In the genomic region with DNA sequence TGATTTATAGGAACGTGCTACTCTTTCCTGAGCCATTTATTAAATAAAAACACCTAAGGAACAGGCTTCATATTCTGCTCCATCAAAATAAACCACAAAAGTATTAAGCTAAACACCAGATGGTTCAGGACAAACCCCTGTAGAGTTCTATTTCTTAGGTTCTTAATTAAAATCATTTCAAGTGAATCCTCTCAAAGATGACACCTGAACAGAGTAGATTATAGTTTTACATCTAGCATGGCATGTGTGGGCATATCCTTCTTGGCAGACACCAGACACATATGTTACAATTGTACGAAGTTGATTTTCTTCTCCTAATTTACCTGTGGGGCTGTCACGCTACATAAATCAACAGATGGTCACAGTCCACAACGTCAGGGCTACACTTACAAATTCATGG, we compare ENCODE assay signal across 24 mouse cellular contexts. TPM values are rescaled to one million over a fixed set of nuclear protein-coding genes. Genes with fewer than 3 reads are reported as not detected.
"Had no signal": no experiment of that assay in that cellular context is flagged by ENCODE, and none has a peak within 500 bp of the region (broad histone marks: within the 10 kb centered on the region; RNA-seq: fewer than 3 reads in every experiment).

No protein-coding gene starts in this region.

- H3K4me1 ChIP-seq: liver, embryonic 15.5 days; lung, embryonic 15.5 days; megakaryocyte, embryonic 14.5 days; midbrain, embryonic 13.5 days; neural tube, embryonic 12.5 days; stomach, embryonic 15.5 days had no signal

- DNase-seq: liver, postnatal 0 days; lung, adult 2 months; lung, postnatal 14 days; lung, postnatal 36 days; thymus, adult 2 months; thymus, postnatal 25 days; thymus, postnatal 4 days had no signal

- H3K9me3 ChIP-seq: liver, embryonic 15.5 days; lung, embryonic 15.5 days; midbrain, embryonic 13.5 days; neural tube, embryonic 12.5 days; stomach, embryonic 15.5 days had no signal

- H3K4me3 ChIP-seq: liver, embryonic 15.5 days; lung, embryonic 15.5 days; megakaryocyte, embryonic 14.5 days; midbrain, embryonic 13.5 days; neural tube, embryonic 12.5 days; stomach, embryonic 15.5 days had no signal

- H3K27me3 ChIP-seq: liver, embryonic 15.5 days; lung, embryonic 15.5 days; megakaryocyte, embryonic 14.5 days; midbrain, embryonic 13.5 days; neural tube, embryonic 12.5 days; stomach, embryonic 15.5 days had no signal

- H3K4me2 ChIP-seq: liver, embryonic 15.5 days; lung, embryonic 15.5 days; midbrain, embryonic 11.5 days; midbrain, embryonic 13.5 days; neural tube, embryonic 12.5 days; stomach, embryonic 15.5 days had no signal

- H3K36me3 ChIP-seq: liver, embryonic 15.5 days; lung, embryonic 15.5 days; midbrain, embryonic 13.5 days; neural tube, embryonic 12.5 days; stomach, embryonic 15.5 days had no signal

- H3K9ac ChIP-seq: liver, embryonic 15.5 days; liver, postnatal 0 days; lung, embryonic 15.5 days; midbrain, embryonic 13.5 days; neural tube, embryonic 12.5 days; stomach, embryonic 15.5 days had no signal

- ATAC-seq: liver, postnatal 0 days; lung, postnatal 0 days; midbrain, embryonic 13.5 days; midbrain, embryonic 16.5 days had no signal

- H3K27ac ChIP-seq: liver, embryonic 15.5 days; lung, embryonic 15.5 days; macrophage; midbrain, embryonic 13.5 days; neural tube, embryonic 12.5 days; stomach, embryonic 15.5 days; stomach, postnatal 0 days had no signal

RNA-seq across cellular contexts. Expression of a gene that starts 35.5 kb away (rescaled TPM):
- total RNA-seq: megakaryocyte progenitor cell, adult 5-6 weeks; monocyte, adult 5-6 weeks; neutrophil, adult 5-6 weeks had no signal
- polyA plus RNA-seq: macrophage; midbrain, embryonic 11.5 days; midbrain, embryonic 13.5 days; neural tube, embryonic 14.5 days; spleen, adult 2 months; testis, adult 2 months had no signal
